Mouse (Mus musculus) limb, embryonic 14.5 days (tissue): ENCODE measurements around the gene Ttll8. TPM values are rescaled to one million over a fixed set of nuclear protein-coding genes. Genes with fewer than 3 reads are reported as not detected.

Source experiments
- ATAC-seq: fragments of 200-750 bp; cut with Nextera tagmentation; 2 replicates; pipeline ENCODE4 v1.8.0; 2017; ENCODE audit warnings: low read depth, moderate number of reproducible peaks, moderate TSS enrichment; ENCODE audit not compliant: low FRiP score
- DNase-seq: peaks from one replicate; pipeline ENCODE4 v3.0.0-alpha.2; 2015; ENCODE audit warnings: low spot score
- H3K27ac ChIP-seq: fragments of 300-500 bp; sonication (generic); replicated peaks from 2 replicates; pipeline ENCODE4 v1.5.1; 2014; ENCODE audit warnings: low read depth, mild to moderate bottlenecking, low read length, moderate library complexity, mixed read lengths
- H3K27me3 ChIP-seq: fragments of 300-500 bp; sonication (generic); 2 replicates; pipeline ENCODE4 v1.6.1; 2014; ENCODE audit warnings: low read length, mixed read lengths; ENCODE audit not compliant: control insufficient read depth, insufficient read depth
- H3K36me3 ChIP-seq: fragments of 300-500 bp; sonication (generic); 2 replicates; pipeline ENCODE4 v1.6.1; 2014; ENCODE audit warnings: mild to moderate bottlenecking, low read length, moderate library complexity, mixed read lengths; ENCODE audit not compliant: control insufficient read depth, insufficient read depth
- H3K4me1 ChIP-seq: fragments of 300-500 bp; sonication (generic); 2 replicates; pipeline ENCODE4 v1.6.1; 2014; ENCODE audit warnings: antibody characterized with exemption, low read length, mixed read lengths; ENCODE audit not compliant: control insufficient read depth, insufficient read depth
- H3K4me2 ChIP-seq: fragments of 300-500 bp; sonication (generic); replicated peaks from 2 replicates; pipeline ENCODE4 v1.6.1; 2014; ENCODE audit warnings: low read depth, mild to moderate bottlenecking, low read length, moderate library complexity; ENCODE audit not compliant: severe bottlenecking
- H3K4me3 ChIP-seq: fragments of 300-500 bp; sonication (generic); replicated peaks from 2 replicates; pipeline ENCODE4 v1.5.1; 2014; ENCODE audit warnings: low read length
- H3K9ac ChIP-seq: fragments of 300-500 bp; sonication (generic); 2 replicates; pipeline ENCODE4 v1.6.1; 2014; ENCODE audit warnings: mild to moderate bottlenecking, low read depth, low read length, moderate library complexity; ENCODE audit not compliant: severe bottlenecking
- H3K9me3 ChIP-seq: fragments of 300-500 bp; sonication (generic); 2 replicates; pipeline ENCODE4 v1.6.1; 2016; ENCODE audit warnings: low read length; ENCODE audit not compliant: control insufficient read depth
- POLR2A ChIP-seq: fragments of 200-500 bp; IDR thresholded peaks from 2 replicates; pipeline ENCODE4 v1.8.0; 2012; ENCODE audit warnings: inconsistent platforms, mild to moderate bottlenecking, moderate library complexity, borderline replicate concordance; ENCODE audit not compliant: insufficient read depth, insufficient read length; ENCODE audit errors: extremely low read depth
- WGBS: fragments of 180-500 bp; shearing (Covaris S2); extraction: QIAGEN DNeasy Blood & Tissue Kit; methylation state at CpG from one replicate; pipeline ENCODE4 v1.1.7; 2014; 5-methylcytosine and 5-hydroxymethylcytosine counted together
- polyA plus RNA-seq, 2 experiments: library from polyadenylated mRNA; depleted of rRNA in 1 of 2; stranded (reverse) in 1 of 2; unstranded in 1 of 2; fragments of >200 nt; fragmentation: Nextera tagmentation in 1 of 2; extraction: Ambion mirVana in 1 of 2; gene quantifications; 2 replicates each; pipeline versions ENCODE4 v1.2.1 to v1.2.3; 2012 to 2014

Ttll8 gene
- polyA plus RNA-seq, 2 experiments, result 0.08 TPM; not detected in 1

- no peak for TF ChIP-seq POLR2A
- no peaks in the 10 kb centered on the region for H3K27me3 ChIP-seq
- H3K36me3 ChIP-seq, result no peaks in the 10 kb centered on the region
- no peaks in the 10 kb centered on the region for H3K4me1 ChIP-seq
- H3K4me2 ChIP-seq, result no peak overlapping the region
- ATAC-seq (no peak), DNase-seq (no peak)
- 95% methylated on average over 7 of the region's 7 CpGs for WGBS
- H3K9me3 ChIP-seq, result no peaks in the 10 kb centered on the region
- H3K27ac ChIP-seq, result no peak overlapping the region
- H3K4me3 ChIP-seq, result no peak overlapping the region
- H3K9ac ChIP-seq, result no peak overlapping the region
Measured at GRCm38 (mm10) chr15:88915046-88915445, 39.2 kb downstream of the Ttll8 start.

DNA sequence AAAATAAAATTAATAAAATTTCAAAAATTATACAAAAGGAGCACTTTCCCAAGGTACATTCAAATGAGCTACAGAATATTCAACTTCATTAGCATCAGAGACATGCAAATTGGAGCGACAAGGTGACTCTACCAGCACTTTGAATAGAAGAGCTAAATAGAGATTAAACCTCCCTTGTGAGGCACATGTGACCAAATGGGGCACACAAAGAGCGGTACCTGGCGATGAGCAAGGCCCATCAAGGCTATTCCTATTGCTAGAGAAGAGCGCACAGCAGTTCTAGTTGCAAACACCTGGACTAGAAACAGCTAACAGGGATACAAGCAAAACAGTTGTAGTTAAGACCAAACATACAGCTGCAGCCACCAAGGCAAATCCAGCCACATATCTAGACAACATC is 47.9 kb downstream of the Ttll8 start:
- Histone ChIP-seq H3K27me3 (no peaks in the 10 kb centered on the region), H3K4me2 (no peak overlapping the region), H3K9me3 (no peaks in the 10 kb centered on the region), H3K4me3 (no peak overlapping the region), H3K27ac (no peak overlapping the region), H3K4me1 (no peaks in the 10 kb centered on the region), H3K36me3 (no peaks in the 10 kb centered on the region), H3K9ac (no peak overlapping the region)
- no peak for TF ChIP-seq POLR2A
- WGBS, result 73% methylated on average over 4 of the region's 4 CpGs
- no peak for ATAC-seq
- no peak for DNase-seq

DNA sequence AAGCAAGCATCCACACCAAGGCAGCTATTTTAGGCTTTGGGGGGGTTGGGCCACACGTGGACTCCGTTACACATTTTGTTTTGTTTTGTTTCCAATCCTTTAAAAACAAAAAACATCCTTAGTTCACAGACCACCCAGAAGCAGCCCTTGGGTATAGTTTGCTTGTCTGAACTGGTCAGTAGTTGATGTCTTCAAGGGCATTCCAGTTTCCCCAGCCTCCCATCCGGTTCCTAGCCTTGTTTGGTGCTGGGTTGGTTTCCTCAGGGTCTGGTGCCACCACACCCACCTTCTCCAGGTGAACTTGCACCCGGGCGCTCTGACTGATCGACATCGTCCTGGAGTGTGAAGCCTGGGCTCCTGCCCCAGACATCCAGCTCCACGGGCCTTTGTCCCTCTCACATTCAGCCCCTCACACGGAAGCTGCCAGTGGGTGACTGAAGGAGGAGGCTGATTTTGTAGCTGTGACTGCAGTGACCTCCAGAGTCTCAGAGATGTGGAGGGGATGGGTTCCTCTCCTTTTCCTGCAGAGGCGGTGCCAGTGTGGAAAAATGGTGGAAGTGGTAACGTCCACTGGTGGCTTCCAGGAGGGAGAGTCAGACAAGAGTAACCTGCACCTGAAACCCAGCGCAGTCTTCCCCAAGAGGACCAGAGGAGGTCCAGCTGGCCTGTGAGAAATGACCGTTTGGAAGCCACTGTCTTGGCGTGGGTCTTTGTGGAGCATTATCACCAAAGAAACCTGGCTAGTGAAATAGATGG is 50.0 kb downstream of the Ttll8 start:
- H3K27ac ChIP-seq, result no peak overlapping the region
- ATAC-seq, result no peak
- no peak overlapping the region for H3K4me2 ChIP-seq
- DNase-seq, result no peak
- H3K27me3 ChIP-seq, result no peaks in the 10 kb centered on the region
- 76% methylated on average over 14 of the region's 14 CpGs for WGBS
- no peaks in the 10 kb centered on the region for H3K4me1 ChIP-seq
- no peaks in the 10 kb centered on the region for H3K36me3 ChIP-seq
- H3K9ac ChIP-seq, result no peak overlapping the region
- no peaks in the 10 kb centered on the region for H3K9me3 ChIP-seq
- TF ChIP-seq POLR2A, result no peak
- H3K4me3 ChIP-seq, result no peak overlapping the region

DNA sequence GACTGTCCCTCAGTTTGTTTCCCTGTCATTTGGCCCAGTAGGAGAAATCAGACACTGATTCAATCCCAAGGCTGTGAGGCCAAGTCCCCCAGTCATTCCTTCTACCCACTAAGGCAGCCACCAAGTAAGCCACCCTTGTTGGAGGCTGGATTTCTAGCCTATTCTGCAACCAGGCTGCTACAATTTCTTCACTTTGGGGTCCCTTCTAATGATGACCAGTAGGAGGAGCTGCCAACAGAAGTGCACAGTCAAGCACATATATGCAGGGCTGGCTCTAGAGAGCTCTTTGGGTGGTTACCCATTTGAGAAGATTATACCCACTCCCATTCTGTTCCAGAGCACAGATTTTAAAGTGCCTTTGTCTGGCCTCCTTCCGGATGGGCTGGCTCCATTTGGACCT is 51.1 kb downstream of the Ttll8 start:
- Histone ChIP-seq H3K9me3 (no peaks in the 10 kb centered on the region), H3K4me1 (no peaks in the 10 kb centered on the region), H3K27me3 (no peaks in the 10 kb centered on the region), H3K4me2 (no peak overlapping the region), H3K27ac (no peak overlapping the region), H3K4me3 (no peak overlapping the region), H3K36me3 (no peaks in the 10 kb centered on the region), H3K9ac (no peak overlapping the region)
- WGBS, result 90% methylated on average over 1 of the region's 1 CpGs
- ATAC-seq (no peak), DNase-seq (no peak)
- TF ChIP-seq POLR2A, result no peak

GRCm38 (mm10) chr15:88902200-88902875 is 51.9 kb downstream of the Ttll8 start:
- DNase-seq, result no peak
- TF ChIP-seq POLR2A, result no peak
- no peak overlapping the region for H3K4me3 ChIP-seq
- H3K4me2 ChIP-seq, result no peak overlapping the region
- no peak overlapping the region for H3K9ac ChIP-seq
- H3K4me1 ChIP-seq, result no peaks in the 10 kb centered on the region
- no peaks in the 10 kb centered on the region for H3K36me3 ChIP-seq
- ATAC-seq, result no peak
- WGBS, result 86% methylated on average over 15 of the region's 15 CpGs
- H3K27ac ChIP-seq, result no peak overlapping the region
- H3K9me3 ChIP-seq, result no peaks in the 10 kb centered on the region
- H3K27me3 ChIP-seq, result no peaks in the 10 kb centered on the region
